Mouse (Mus musculus) E14TG2a.4 (cell line): ENCODE measurements around the gene Tmem126a.

ENCODE experiments used
- CTCF ChIP-seq: conservative IDR thresholded peaks from 2 replicates; pipeline ENCODE4 v1.5.1; 2014; ENCODE audit warnings: low read length
- NANOG ChIP-seq: IDR thresholded peaks from 2 replicates; pipeline ENCODE4 v1.6.1; 2014; ENCODE audit warnings: borderline replicate concordance, low read length, mixed read lengths
- POU5F1 ChIP-seq: IDR thresholded peaks from 2 replicates; pipeline ENCODE4 v1.6.1; 2014; ENCODE audit warnings: low read length, borderline replicate concordance

GRCm38 (mm10) chr7:90440044-90440443 lies 17.0 kb downstream of the Tmem126a start:
- TF ChIP-seq CTCF, result no peak
- TF ChIP-seq POU5F1, result no peak
- TF ChIP-seq NANOG, result no peak
